Mouse (Mus musculus) myocyte (in vitro differentiated cells): ENCODE measurements around the gene Wbp2nl. TPM values are rescaled to one million over a fixed set of nuclear protein-coding genes. Genes with fewer than 3 reads are reported as not detected.
"Not testable (repeated sequence)": the region's sequence is repeated elsewhere in the genome, so short reads cannot be mapped to it uniquely, and the experiment has no call there.

Experiments
- H3K27me3 ChIP-seq: one replicate; pipeline ENCODE4 v1.6.1; 2011; ENCODE audit not compliant: control insufficient read depth, insufficient read depth, insufficient read length
- H3K36me3 ChIP-seq: one replicate; pipeline ENCODE4 v1.6.1; 2011; ENCODE audit not compliant: control insufficient read depth, insufficient read depth
- H3K4me2 ChIP-seq: one replicate; pipeline ENCODE4 v1.6.1; 2011; ENCODE audit warnings: low read depth, control low read depth
- H3K4me3 ChIP-seq: one replicate; pipeline ENCODE4 v1.5.1; 2011; ENCODE audit warnings: mild to moderate bottlenecking, control low read depth, moderate library complexity
- H3K79me2 ChIP-seq: one replicate; pipeline ENCODE4 v1.6.1; 2011; ENCODE audit not compliant: control insufficient read depth, insufficient read depth
- H3ac ChIP-seq: one replicate; pipeline ENCODE4 v1.6.1; 2011; ENCODE audit not compliant: control insufficient read depth, insufficient read length
- CEBPB ChIP-seq: IDR thresholded peaks from 2 replicates; pipeline ENCODE4 v1.6.1; 2011; ENCODE audit warnings: mild to moderate bottlenecking, moderate library complexity; ENCODE audit not compliant: poor library complexity, insufficient read depth, severe bottlenecking
- E2F4 ChIP-seq: IDR thresholded peaks from one replicate; pipeline ENCODE4 v1.6.1; 2011; ENCODE audit warnings: mild to moderate bottlenecking, control low read depth, moderate library complexity; ENCODE audit not compliant: insufficient read depth
- MAX ChIP-seq: IDR thresholded peaks from one replicate; pipeline ENCODE4 v1.6.1; 2011; ENCODE audit warnings: low read depth, mild to moderate bottlenecking, control low read depth
- MYOD1 ChIP-seq, 3 experiments: IDR thresholded peaks; one replicate each; pipeline ENCODE4 v1.6.1; 2011; ENCODE audit warnings: control low read depth in 2 of 3, low read depth in 2 of 3, mild to moderate bottlenecking in 2 of 3, moderate library complexity in 1 of 3; ENCODE audit not compliant: insufficient read length in 2 of 3, control insufficient read depth in 1 of 3
- MYOG ChIP-seq, 3 experiments: IDR thresholded peaks; one replicate each; pipeline ENCODE4 v1.6.1; 2011; ENCODE audit warnings: control low read depth in 2 of 3, low read depth in 2 of 3, mild to moderate bottlenecking in 2 of 3; ENCODE audit not compliant: insufficient read length in 2 of 3, control insufficient read depth in 1 of 3, insufficient read depth in 1 of 3
- POLR2A ChIP-seq: IDR thresholded peaks from one replicate; pipeline ENCODE4 v1.6.1; 2011; ENCODE audit warnings: low read depth, mild to moderate bottlenecking, control low read depth, moderate library complexity; ENCODE audit not compliant: insufficient read length
- POLR2AphosphoS2 ChIP-seq: IDR thresholded peaks from one replicate; pipeline ENCODE4 v1.6.1; 2011; ENCODE audit warnings: low read depth, control low read depth; ENCODE audit not compliant: insufficient read length
- REST ChIP-seq: IDR thresholded peaks from one replicate; pipeline ENCODE4 v1.6.1; 2011; ENCODE audit warnings: mild to moderate bottlenecking, control low read depth, moderate library complexity; ENCODE audit not compliant: insufficient read depth, insufficient read length
- SRF ChIP-seq: IDR thresholded peaks from one replicate; pipeline ENCODE4 v1.6.1; 2011; ENCODE audit warnings: low read depth; ENCODE audit not compliant: control insufficient read depth, insufficient read length
- TCF12 ChIP-seq: IDR thresholded peaks from one replicate; pipeline ENCODE4 v1.6.1; 2011; ENCODE audit warnings: mild to moderate bottlenecking, control low read depth; ENCODE audit not compliant: poor library complexity, insufficient read depth, severe bottlenecking
- TCF3 ChIP-seq: IDR thresholded peaks from one replicate; pipeline ENCODE4 v1.6.1; 2011; ENCODE audit warnings: low read depth, control low read depth; ENCODE audit not compliant: insufficient read length
- USF1 ChIP-seq: IDR thresholded peaks from one replicate; pipeline ENCODE4 v1.6.1; 2011; ENCODE audit warnings: low read depth, mild to moderate bottlenecking, control low read depth, moderate library complexity
- polyA plus RNA-seq: library from polyadenylated mRNA; unstranded; fragments of >200 nt; fragmentation: generic; extraction: Trizol; gene quantifications from one replicate; pipeline ENCODE4 v1.2.1, GENCODE M21; 2012; ENCODE audit warnings: missing spikeins

Gene Wbp2nl
- polyA plus RNA-seq, 1 experiment: not detected

DNA sequence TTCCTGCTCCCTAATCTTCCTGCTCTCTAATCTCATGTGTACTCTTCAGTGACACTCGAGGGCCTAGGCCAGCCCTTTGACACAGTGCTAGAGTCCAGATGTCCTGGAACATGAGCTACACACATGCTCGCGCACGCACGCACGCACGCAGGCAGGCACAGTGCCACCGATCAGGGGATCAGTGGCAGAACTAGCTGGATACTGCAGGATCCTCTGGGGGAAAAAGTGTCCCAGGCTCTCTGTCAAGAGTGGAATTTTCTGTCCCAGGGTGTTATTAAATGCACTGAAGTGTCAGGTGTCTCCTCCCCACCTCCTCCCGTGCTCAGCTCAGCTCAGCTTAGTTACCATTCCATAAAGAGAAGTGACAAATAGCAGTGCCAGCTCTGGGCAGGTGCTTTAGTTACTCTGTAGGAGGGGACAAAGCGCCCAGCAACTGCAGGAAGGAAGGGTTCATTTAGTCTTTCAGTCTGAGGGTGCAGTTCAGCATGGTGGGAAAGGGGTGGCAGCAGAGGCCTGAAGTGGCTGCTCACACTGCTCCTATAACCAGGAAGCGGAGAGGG lies 62.8 kb downstream of the Wbp2nl start:
- no peak for TF ChIP-seq E2F4
- peak in 1 of 3 experiments; percentile 19 for TF ChIP-seq MYOG (IDR thresholded peaks at IDR 0.05; ENCODE audit: control insufficient read depth in 1 of 3, insufficient read depth in 1 of 3, insufficient read length in 2 of 3, low read depth in 2 of 3)
- Histone ChIP-seq H3K4me2 (no peak overlapping the region), H3ac (no peak overlapping the region), H3K4me3 (no peak overlapping the region), H3K27me3 (no peaks in the 10 kb centered on the region), H3K36me3 (no peaks in the 10 kb centered on the region), H3K79me2 (no peaks in the 10 kb centered on the region)

DNA sequence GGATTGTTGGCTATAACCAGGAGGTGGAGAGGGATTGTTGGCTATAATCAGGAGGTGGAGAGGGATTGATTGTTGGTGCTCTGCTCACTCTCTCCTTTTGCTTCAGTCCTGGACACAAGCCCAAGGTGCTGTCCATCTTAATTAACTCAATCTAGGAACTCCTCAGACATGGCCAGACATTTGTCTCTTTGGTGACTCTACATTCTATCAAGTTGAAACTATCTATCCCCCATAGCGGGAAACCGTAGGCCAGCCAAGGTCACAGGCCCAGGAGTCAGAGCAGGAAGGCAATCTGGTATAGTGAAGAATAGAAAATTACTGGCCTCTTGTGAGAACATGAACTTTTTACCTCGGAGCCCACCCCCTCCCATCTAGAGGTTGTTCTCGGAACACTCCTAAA lies 63.5 kb downstream of the Wbp2nl start:
- Histone ChIP-seq H3K4me2 (no peak overlapping the region), H3K36me3 (no peaks in the 10 kb centered on the region), H3K79me2 (no peaks in the 10 kb centered on the region), H3K27me3 (no peaks in the 10 kb centered on the region), H3K4me3 (no peak overlapping the region), H3ac (no peak overlapping the region)
- TF ChIP-seq USF1 (no peak), MAX (no peak), CEBPB (no peak), POLR2A (no peak), TCF3 (no peak), SRF (no peak), POLR2AphosphoS2 (no peak), E2F4 (no peak), TCF12 (no peak), MYOD1 (IDR thresholded peaks at IDR 0.05; ENCODE audit: control insufficient read depth in 1 of 3, insufficient read length in 2 of 3, low read depth in 2 of 3) (no peak), REST (no peak), MYOG (IDR thresholded peaks at IDR 0.05; ENCODE audit: control insufficient read depth in 1 of 3, insufficient read depth in 1 of 3, insufficient read length in 2 of 3, low read depth in 2 of 3) (no peak)

DNA sequence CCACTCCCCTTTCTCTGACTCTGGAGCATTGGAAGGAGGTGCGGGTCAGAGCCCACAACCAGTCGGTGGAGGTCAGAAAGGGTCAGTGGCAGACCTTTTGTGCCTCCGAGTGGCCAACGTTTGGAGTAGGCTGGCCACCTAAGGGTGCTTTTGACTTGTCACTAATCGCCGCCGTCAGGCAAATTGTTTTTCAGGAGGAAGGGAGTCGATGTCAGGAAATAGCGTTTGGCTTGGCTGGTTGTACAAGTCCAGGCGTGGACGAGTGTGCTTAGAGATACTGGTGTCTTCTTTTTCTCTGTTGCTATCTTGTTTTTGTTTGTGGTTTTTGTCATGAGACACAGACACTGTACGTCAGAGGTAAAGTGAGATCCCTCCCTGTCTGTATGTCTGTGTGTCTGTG lies 65.0 kb downstream of the Wbp2nl start:
- H3K79me2 ChIP-seq, H3ac ChIP-seq, H3K27me3 ChIP-seq, H3K4me3 ChIP-seq, H3K4me2 ChIP-seq, H3K36me3 ChIP-seq: not testable (repeated sequence)

Other genes with a start within 250 kb of the Wbp2nl start
- not detected for gene 4930407I10Rik, start 239.8 kb upstream of the Wbp2nl start, polyA plus RNA-seq
- gene Mei1, start 229.0 kb upstream of the Wbp2nl start, polyA plus RNA-seq: 0.01 TPM
- 82.1 TPM for gene Ccdc134, start 171.0 kb upstream of the Wbp2nl start, polyA plus RNA-seq
- 285 TPM for gene Srebf2, start 151.8 kb upstream of the Wbp2nl start, polyA plus RNA-seq
- gene Shisa8, start 86.1 kb upstream of the Wbp2nl start, polyA plus RNA-seq: 0.13 TPM
- 0.14 TPM for gene Tnfrsf13c, start 74.6 kb upstream of the Wbp2nl start, polyA plus RNA-seq
- gene Cenpm, start 54.2 kb upstream of the Wbp2nl start, polyA plus RNA-seq: 28.1 TPM
- not detected for gene 1500009C09Rik, start 46.6 kb upstream of the Wbp2nl start, polyA plus RNA-seq
- gene Sept3, start 24.1 kb upstream of the Wbp2nl start, polyA plus RNA-seq: 0.01 TPM
- 53.2 TPM for gene Naga, start 40.0 kb downstream of the Wbp2nl start, polyA plus RNA-seq
- gene Pheta2, start 40.0 kb downstream of the Wbp2nl start, polyA plus RNA-seq: 0.05 TPM
- gene Smdt1, start 40.0 kb downstream of the Wbp2nl start, polyA plus RNA-seq: 665 TPM
- gene Ndufa6, start 55.4 kb downstream of the Wbp2nl start, polyA plus RNA-seq: 517 TPM
- gene Cyp2d22, start 81.3 kb downstream of the Wbp2nl start, polyA plus RNA-seq: 2.4 TPM
- not detected for gene Cyp2d11, start 95.1 kb downstream of the Wbp2nl start, polyA plus RNA-seq
- gene Cyp2d10, start 108.2 kb downstream of the Wbp2nl start, polyA plus RNA-seq: not detected
- not detected for gene Cyp2d9, start 134.5 kb downstream of the Wbp2nl start, polyA plus RNA-seq